Mouse (Mus musculus) adrenal gland, postnatal 36 days (tissue): Measurements from ENCODE around the gene Cdkal1. TPM values are rescaled to one million over a fixed set of nuclear protein-coding genes. Genes with fewer than 3 reads are reported as not detected.

Experiments
- DNase-seq, 2 experiments: peaks; one replicate each; pipeline ENCODE4 v3.0.0; 2021; ENCODE audit warnings: mixed read lengths in 1 of 2
- total RNA-seq, 2 experiments: library from RNA; stranded (reverse); gene quantifications; 2 replicates each; pipeline ENCODE4 v1.2.3; 2021

The Cdkal1 gene
- total RNA-seq, 2 experiments from 2014 or later, result 23.8 to 24.4 TPM

DNA sequence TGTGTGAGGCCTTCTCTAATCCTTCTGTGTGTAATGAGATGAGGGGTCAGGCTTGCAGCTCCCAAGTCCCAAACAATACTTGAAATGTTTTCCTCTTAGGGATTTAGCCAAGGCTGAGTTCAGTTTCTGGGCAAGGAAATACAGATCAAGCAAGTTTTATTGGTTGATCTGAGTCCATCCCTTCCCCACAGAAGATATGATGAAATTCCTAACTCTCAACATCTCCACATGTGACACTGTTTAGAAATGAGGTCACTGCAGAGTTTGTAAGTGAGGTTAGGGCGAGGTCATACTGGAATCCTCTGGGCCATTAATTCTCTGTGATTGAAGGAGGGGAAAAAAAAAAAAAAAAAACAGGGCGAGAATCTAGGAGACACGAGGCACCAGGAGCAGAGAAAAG is 607.7 kb downstream of the Cdkal1 start:
- no peak for DNase-seq

DNA sequence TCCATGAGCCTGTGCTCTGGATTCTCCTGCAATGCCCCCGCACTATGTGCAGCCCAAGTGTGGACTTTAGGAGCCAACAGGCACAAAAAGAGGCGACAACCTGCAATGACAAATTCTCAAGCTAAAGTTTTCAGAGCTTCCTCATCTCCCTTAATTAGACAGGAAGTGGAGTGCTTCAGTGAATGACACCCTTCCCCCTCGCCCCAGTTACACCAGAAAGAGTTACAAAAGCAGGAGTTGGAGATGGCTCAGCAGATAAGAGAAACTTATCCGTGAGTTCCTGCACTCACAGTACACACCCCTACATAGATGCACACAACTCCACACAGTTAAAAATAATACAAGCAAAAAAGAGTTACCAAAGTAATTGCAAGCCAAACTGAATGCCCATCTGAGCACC is 620.4 kb downstream of the Cdkal1 start:
- no peak for DNase-seq

DNA sequence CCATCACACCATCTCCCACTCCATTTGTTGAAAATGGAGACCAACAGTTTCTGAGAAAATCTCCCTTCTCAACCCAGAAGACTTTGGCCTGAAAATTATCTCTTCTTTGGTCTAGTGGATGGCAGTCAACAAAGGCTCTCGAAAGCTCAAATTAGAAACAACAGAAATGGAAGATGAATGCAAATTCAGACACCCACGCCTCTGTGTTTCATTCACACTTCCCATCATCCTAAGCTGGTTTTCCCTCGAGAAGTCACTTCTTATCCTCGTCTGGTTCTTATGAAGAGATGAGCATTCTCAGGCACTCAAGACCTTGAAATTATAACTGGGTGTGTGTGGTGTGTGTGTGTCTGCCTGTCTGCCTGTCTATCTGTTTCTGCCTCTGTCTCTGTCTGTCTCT is 621.0 kb downstream of the Cdkal1 start:
- DNase-seq, result no peak

- DNase-seq, result no peak
Observed at GRCm38 (mm10) chr13:29233970-29234369, 621.5 kb downstream of the Cdkal1 start.

- peak; percentile 16 to 60 for DNase-seq
Observed at GRCm38 (mm10) chr13:29232681-29233080, 622.8 kb downstream of the Cdkal1 start.

- DNase-seq, result no peak
Observed at GRCm38 (mm10) chr13:29224815-29225214, 630.7 kb downstream of the Cdkal1 start.

GRCm38 (mm10) chr13:29222261-29222838 is 633.1 kb downstream of the Cdkal1 start:
- no peak for DNase-seq

- DNase-seq, result no peak
Observed at GRCm38 (mm10) chr13:29221646-29222045, 633.8 kb downstream of the Cdkal1 start.

- no peak for DNase-seq
Observed at GRCm38 (mm10) chr13:29218594-29219230, 636.8 kb downstream of the Cdkal1 start.

GRCm38 (mm10) chr13:29210159-29211021 is 645.1 kb downstream of the Cdkal1 start:
- DNase-seq, result peak in 1 of 2 experiments; percentile 12

DNA sequence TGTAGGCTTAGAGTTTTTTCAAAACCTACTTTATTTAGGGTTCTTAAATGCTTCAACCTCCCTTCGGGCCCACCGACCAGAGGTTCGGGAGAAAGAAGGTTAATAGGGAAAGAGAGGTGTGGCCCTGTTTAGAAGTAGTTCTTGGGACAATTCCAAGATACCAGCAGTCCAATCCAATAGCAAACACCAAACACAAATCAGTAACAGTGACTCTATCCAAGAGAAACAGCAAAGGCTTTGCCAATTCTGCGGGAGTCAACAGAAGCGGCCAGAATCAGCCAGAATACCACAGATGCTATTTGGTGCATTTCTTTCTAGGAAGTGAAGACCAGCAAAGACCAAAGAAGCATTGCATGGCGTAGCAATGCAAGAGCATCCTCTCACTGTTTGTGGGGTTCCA is 646.7 kb downstream of the Cdkal1 start:
- DNase-seq, result no peak

- DNase-seq, result no peak
Observed at GRCm38 (mm10) chr13:29203856-29204255, 651.6 kb downstream of the Cdkal1 start.

GRCm38 (mm10) chr13:29203426-29203825 is 652.0 kb downstream of the Cdkal1 start:
- no peak for DNase-seq

- DNase-seq, result no peak
Observed at GRCm38 (mm10) chr13:29202562-29202961, 652.9 kb downstream of the Cdkal1 start.

DNA sequence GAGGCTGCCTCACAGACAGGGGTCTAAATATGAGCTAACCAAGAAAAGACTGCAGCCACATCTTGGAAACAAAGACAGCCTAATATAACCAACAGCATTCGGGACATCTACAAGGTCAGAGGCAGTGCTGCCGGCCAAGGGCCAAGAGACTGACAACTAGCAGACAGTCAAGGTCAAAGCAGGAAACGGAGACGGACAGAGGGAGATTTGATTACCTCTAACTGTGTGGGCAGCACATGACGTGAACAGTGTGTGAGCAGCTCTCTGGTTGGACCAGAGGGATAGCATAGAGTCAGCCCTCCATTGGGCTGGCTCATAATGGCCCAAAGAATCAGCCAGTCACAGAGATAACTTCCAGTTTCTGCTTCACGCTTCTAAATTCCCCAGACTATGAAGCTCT is 655.8 kb downstream of the Cdkal1 start:
- DNase-seq, result peak; percentile 77 to 84

GRCm38 (mm10) chr13:29196798-29197498 is 658.5 kb downstream of the Cdkal1 start:
- DNase-seq, result no peak

- DNase-seq, result no peak
Observed at GRCm38 (mm10) chr13:29195722-29196121, 659.8 kb downstream of the Cdkal1 start.

GRCm38 (mm10) chr13:29194946-29195345 is 660.5 kb downstream of the Cdkal1 start:
- no peak for DNase-seq

- DNase-seq, result no peak
Observed at GRCm38 (mm10) chr13:29192697-29193096, 662.8 kb downstream of the Cdkal1 start.

DNA sequence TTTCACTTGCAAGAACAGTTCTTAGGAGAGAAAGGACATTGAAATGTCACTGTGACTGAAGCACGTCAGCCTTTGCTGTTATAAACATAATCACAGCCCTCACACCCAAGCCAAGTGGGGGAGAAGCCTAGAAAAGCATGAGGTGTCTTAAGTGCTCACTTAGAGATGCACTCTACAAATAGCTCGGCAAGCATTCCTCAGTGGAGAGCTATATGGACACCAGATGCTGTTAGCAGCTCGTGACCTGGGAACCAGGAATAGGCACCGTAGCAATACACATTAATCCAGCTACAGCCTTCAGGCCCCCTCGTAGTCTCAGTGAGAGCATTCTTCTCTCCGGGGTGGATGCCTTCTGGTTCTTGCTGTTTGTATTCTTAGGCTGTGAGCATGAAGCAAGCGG is 664.9 kb downstream of the Cdkal1 start:
- DNase-seq, result no peak

DNA sequence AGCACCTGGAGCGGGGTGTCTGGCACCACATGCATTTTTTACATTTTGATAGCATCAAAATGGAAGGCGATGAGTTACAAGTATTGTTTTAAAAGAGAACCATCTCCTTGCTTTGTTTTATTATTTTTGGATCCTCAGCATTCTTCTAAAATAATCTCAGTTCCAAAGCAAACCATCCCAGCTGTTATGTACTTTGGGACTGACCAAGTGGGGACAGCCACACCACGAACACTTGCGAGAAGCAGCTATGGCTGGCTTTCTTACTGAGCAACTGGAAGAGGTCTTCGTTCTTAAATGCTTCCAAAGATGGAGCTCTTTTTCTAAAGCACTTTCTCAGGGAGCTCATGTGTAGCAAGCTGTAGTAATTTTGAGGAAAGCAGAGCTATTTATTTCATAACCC is 668.7 kb downstream of the Cdkal1 start:
- DNase-seq, result no peak

DNA sequence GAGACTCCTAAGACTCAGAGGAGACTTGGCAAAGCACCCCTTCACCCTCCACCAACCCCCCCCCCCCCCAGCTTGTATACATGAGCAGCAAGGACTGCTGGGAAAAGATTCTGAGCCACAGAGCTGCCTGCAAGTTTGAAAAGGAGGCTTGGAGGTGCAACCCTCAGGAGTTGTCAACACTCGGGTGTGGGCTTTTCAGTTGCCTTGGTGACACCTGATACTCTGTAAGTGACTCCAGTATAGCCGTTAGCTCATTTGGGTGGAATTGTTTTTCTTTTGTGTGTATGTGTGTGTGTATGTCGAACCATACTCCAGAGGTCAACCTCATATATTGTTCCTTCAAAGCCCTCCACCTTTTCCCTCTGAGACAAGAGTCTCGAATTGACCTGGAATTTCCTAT is 669.9 kb downstream of the Cdkal1 start:
- DNase-seq, result no peak

DNA sequence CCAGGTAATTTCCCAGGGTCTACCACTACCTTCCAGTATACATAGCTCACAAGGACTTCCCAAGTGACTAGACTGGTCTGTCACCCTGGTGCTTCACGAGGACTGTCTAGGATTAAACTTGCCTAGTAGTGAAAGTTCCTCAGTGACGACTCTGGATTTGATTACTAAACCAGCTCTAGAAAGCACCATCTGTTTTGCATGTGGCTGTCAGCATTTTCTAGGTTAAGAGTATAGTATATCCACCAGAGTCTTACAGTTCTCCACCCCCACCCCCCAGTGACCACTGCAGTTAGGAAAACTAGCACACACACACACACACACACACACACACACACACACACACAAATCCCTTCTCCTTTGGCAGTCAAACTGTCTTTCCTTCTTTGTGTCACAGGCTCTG is 670.9 kb downstream of the Cdkal1 start:
- DNase-seq, result no peak
